25 mouse cellular contexts compared by ENCODE assay signal in genomic region chr17:33728396-33728795, GRCm38 (mm10).
"Had no signal": no experiment of that assay in that cellular context is flagged by ENCODE, and none has a peak within 500 bp of the region (broad histone marks: within the 10 kb centered on the region; RNA-seq: fewer than 3 reads in every experiment).

No protein-coding gene starts in this region.

- H3K9me3 ChIP-seq: heart, embryonic 15.5 days; hindbrain, embryonic 13.5 days; hindbrain, embryonic 15.5 days; kidney, embryonic 15.5 days; limb, embryonic 13.5 days; limb, embryonic 15.5 days had no signal

- H3K27ac ChIP-seq: heart, embryonic 13.5 days; heart, embryonic 15.5 days; hindbrain, embryonic 13.5 days; hindbrain, embryonic 15.5 days; hindbrain, postnatal 0 days; kidney, embryonic 15.5 days; kidney, postnatal 0 days; limb, embryonic 13.5 days; limb, embryonic 15.5 days had no signal

- H3K9ac ChIP-seq: forebrain, postnatal 0 days; heart, embryonic 13.5 days; heart, embryonic 15.5 days; hindbrain, embryonic 13.5 days; hindbrain, embryonic 15.5 days; kidney, embryonic 15.5 days; limb, embryonic 13.5 days; limb, embryonic 15.5 days had no signal

- ATAC-seq: forebrain, postnatal 0 days; hindbrain, postnatal 0 days; intestine, embryonic 16.5 days had no signal

- H3K4me1 ChIP-seq: heart, embryonic 15.5 days; hindbrain, embryonic 13.5 days; hindbrain, embryonic 15.5 days; kidney, embryonic 15.5 days; limb, embryonic 13.5 days; limb, embryonic 15.5 days had no signal

- H3K27me3 ChIP-seq: heart, embryonic 13.5 days; heart, embryonic 15.5 days; hindbrain, embryonic 15.5 days; kidney, embryonic 15.5 days; limb, embryonic 13.5 days; limb, embryonic 15.5 days had no signal

- DNase-seq: forebrain, postnatal 0 days; gastrocnemius, postnatal 14 days; gastrocnemius, postnatal 36 days; heart, adult 18-20 months; heart, postnatal 14 days; heart, postnatal 36 days; kidney, adult 11 months; kidney, adult 2 months; kidney, adult 9 months; kidney, postnatal 14 days; kidney, postnatal 36 days; layer of hippocampus, adult 9-11 months; layer of hippocampus, postnatal 36 days; left cerebral cortex, postnatal 4 days had no signal

- H3K4me3 ChIP-seq: heart, embryonic 13.5 days; heart, embryonic 15.5 days; hindbrain, embryonic 13.5 days; hindbrain, embryonic 15.5 days; kidney, embryonic 15.5 days; limb, embryonic 13.5 days; limb, embryonic 15.5 days had no signal

- H3K4me2 ChIP-seq: heart, embryonic 11.5 days; heart, embryonic 13.5 days; heart, embryonic 15.5 days; hindbrain, embryonic 13.5 days; hindbrain, embryonic 15.5 days; kidney, embryonic 15.5 days; limb, embryonic 13.5 days; limb, embryonic 15.5 days had no signal

- H3K36me3 ChIP-seq: heart, embryonic 13.5 days; heart, embryonic 15.5 days; hindbrain, embryonic 13.5 days; hindbrain, embryonic 15.5 days; kidney, embryonic 15.5 days; limb, embryonic 13.5 days; limb, embryonic 15.5 days had no signal
